Mouse (Mus musculus) testis, adult 2 months (tissue): Measurements from ENCODE around the gene Ndufv2. TPM values are rescaled to one million over a fixed set of nuclear protein-coding genes. Genes with fewer than 3 reads are reported as not detected.
A peak's percentile ranks its signal among the peaks of the same experiment; 100 is the strongest.

ENCODE experiments used
- H3K27ac ChIP-seq: fragments of 200-500 bp; 2 replicates; pipeline ENCODE4 v1.5.1; 2012; ENCODE audit warnings: low read depth, low read length; ENCODE audit not compliant: control insufficient read depth, insufficient read depth
- H3K27me3 ChIP-seq: fragments of 200-500 bp; 2 replicates; pipeline ENCODE4 v1.6.1; 2012; ENCODE audit warnings: mild to moderate bottlenecking, low read length, moderate library complexity; ENCODE audit not compliant: control insufficient read depth, insufficient read depth
- H3K36me3 ChIP-seq: fragments of 200-500 bp; 2 replicates; pipeline ENCODE4 v1.6.1; 2012; ENCODE audit warnings: mild to moderate bottlenecking, low read length; ENCODE audit not compliant: control insufficient read depth, insufficient read depth
- H3K4me1 ChIP-seq: fragments of 200-500 bp; 2 replicates; pipeline ENCODE4 v1.6.1; 2012; ENCODE audit warnings: low read length; ENCODE audit not compliant: control insufficient read depth, insufficient read depth
- H3K4me3 ChIP-seq: fragments of 200-500 bp; 2 replicates; pipeline ENCODE4 v1.5.1; 2012; ENCODE audit warnings: low read depth, mild to moderate bottlenecking, low read length, moderate library complexity, mixed read lengths; ENCODE audit not compliant: control insufficient read depth
- CTCF ChIP-seq: fragments of 200-500 bp; IDR thresholded peaks from 2 replicates; pipeline ENCODE4 v1.5.1; 2012; ENCODE audit warnings: low read depth, mild to moderate bottlenecking, inconsistent platforms, low read length, moderate library complexity; ENCODE audit not compliant: control insufficient read depth, insufficient read depth, insufficient replicate concordance
- POLR2A ChIP-seq: fragments of 200-500 bp; IDR thresholded peaks from 2 replicates; pipeline ENCODE4 v1.6.1; 2012; ENCODE audit warnings: low read depth, mild to moderate bottlenecking, inconsistent platforms, low read length, moderate library complexity; ENCODE audit not compliant: control insufficient read depth
- polyA plus RNA-seq: library from polyadenylated mRNA; depleted of rRNA; stranded (reverse); fragments of >200 nt; gene quantifications from 2 replicates; pipeline ENCODE4 v1.2.3, GENCODE M21; 2012; rRNA removed

Ndufv2 gene
- 144 and 152 TPM in 2 replicates for polyA plus RNA-seq

- peak within 1 kb of the TSS; percentile 99 for H3K4me3 ChIP-seq
- TF ChIP-seq POLR2A, result peak; percentile 95
- peak; percentile 43; the same call in 1 of the 2 replicates for TF ChIP-seq CTCF
- H3K4me1 ChIP-seq, result peaks cover 5% of the 10 kb centered on the region
- no peaks in the 10 kb centered on the region for H3K27me3 ChIP-seq
- peak within 1 kb of the TSS; percentile 94 for H3K27ac ChIP-seq
- no peaks in the 10 kb centered on the region for H3K36me3 ChIP-seq
These were observed at the start of gene Ndufv2 for GRCm38 (mm10) chr17:66101380-66102330. Ndufv2 (minus strand) TSS chr17:66101559.

GRCm38 (mm10) chr17:66131212-66131611 lies 29.9 kb upstream of the Ndufv2 start:
- Histone ChIP-seq H3K4me1 (no peaks in the 10 kb centered on the region), H3K4me3 (no peak overlapping the region), H3K27ac (no peak overlapping the region), H3K27me3 (no peaks in the 10 kb centered on the region), H3K36me3 (peaks cover 2% of the 10 kb centered on the region)
- TF ChIP-seq CTCF (no peak), POLR2A (no peak)

- Histone ChIP-seq H3K27ac (no peak overlapping the region), H3K27me3 (no peaks in the 10 kb centered on the region), H3K36me3 (peaks cover 2% of the 10 kb centered on the region), H3K4me1 (no peaks in the 10 kb centered on the region), H3K4me3 (no peak overlapping the region)
- no peak for TF ChIP-seq POLR2A
- TF ChIP-seq CTCF, result no peak
These were observed 29.0 kb upstream of the Ndufv2 start for GRCm38 (mm10) chr17:66130371-66130770.

GRCm38 (mm10) chr17:66125211-66125610 lies 23.9 kb upstream of the Ndufv2 start:
- peaks cover 4% of the 10 kb centered on the region for H3K4me1 ChIP-seq
- no peak overlapping the region for H3K4me3 ChIP-seq
- no peaks in the 10 kb centered on the region for H3K36me3 ChIP-seq
- no peaks in the 10 kb centered on the region for H3K27me3 ChIP-seq
- H3K27ac ChIP-seq, result no peak overlapping the region
- no peak for TF ChIP-seq CTCF
- TF ChIP-seq POLR2A, result no peak

GRCm38 (mm10) chr17:66123816-66124610 lies 22.7 kb upstream of the Ndufv2 start:
- Histone ChIP-seq H3K27me3 (no peaks in the 10 kb centered on the region), H3K27ac (peak overlapping the region; percentile 99)
- TF ChIP-seq POLR2A (no peak), CTCF (no peak)

GRCm38 (mm10) chr17:66123066-66123815 lies 21.9 kb upstream of the Ndufv2 start, which contains the start of gene Ddx11:
Ddx11 (plus strand) TSS chr17:66123520.
- Histone ChIP-seq H3K4me1 (peaks cover 4% of the 10 kb centered on the region), H3K27ac (peak within 1 kb of the TSS; percentile 99)

More at GRCm38 (mm10) chr17:66123816-66124610, 22.7 kb upstream of the Ndufv2 start:
- no peaks in the 10 kb centered on the region for H3K36me3 ChIP-seq
- peaks cover 4% of the 10 kb centered on the region for H3K4me1 ChIP-seq
- peak overlapping the region; percentile 100 for H3K4me3 ChIP-seq

More at GRCm38 (mm10) chr17:66123066-66123815, 21.9 kb upstream of the Ndufv2 start, which contains the start of gene Ddx11:
- H3K4me3 ChIP-seq, result peak within 1 kb of the TSS; percentile 100
- no peaks in the 10 kb centered on the region for H3K36me3 ChIP-seq
- no peaks in the 10 kb centered on the region for H3K27me3 ChIP-seq
- peak; percentile 89 for TF ChIP-seq POLR2A
- no peak for TF ChIP-seq CTCF
